Mouse (Mus musculus): ENCODE measurements around the gene Creg1.

The Creg1 gene

DNA sequence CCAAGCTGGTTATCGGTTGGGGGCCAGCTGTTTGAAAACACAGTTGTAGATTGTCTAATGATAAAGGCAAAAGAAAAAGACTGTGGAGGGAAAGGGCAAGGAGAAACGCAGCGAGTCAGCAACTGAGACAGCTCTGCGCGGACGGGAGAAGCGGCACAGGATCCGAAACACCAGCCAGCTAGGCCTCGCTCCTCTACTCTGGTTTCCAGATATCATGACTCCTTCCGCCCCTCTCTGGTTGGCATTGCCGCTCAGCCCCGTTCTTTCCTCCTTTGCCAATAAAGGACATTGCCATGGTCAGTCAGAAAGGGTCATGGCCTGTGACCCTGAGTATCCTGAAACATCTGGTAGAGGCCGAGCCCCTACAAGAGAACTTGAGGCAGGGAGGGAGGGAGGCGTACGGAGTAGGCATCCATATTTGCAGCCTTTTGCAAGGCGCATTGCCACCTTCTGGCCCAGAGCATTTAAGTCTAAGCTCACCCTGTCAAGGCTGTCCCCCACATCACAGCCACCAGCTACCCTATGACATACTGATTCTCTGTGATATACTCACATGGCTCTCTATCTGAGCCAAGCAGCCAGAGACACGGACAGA is 25.6 kb downstream of the Creg1 start:
- DNase-seq: no peak

DNA sequence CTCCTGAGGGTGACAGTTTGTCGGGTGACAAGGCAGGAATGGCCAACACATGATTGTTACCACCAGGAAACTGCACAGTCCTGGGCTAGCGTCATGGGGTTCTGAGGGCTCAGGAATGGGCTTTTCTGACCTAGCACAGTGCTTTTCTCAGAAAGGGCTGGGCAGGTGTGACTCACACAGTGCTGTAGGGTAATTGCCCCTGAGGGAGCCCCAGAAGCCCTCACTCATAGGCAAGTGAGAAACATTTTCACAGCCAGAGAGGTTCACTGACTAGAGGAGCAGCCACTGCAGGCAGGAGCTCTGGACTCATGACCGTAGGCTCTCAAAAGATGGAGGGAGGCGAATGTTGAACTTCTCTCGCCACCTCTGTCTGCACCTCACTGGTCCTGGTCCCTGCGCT is 26.4 kb downstream of the Creg1 start:
- DNase-seq: no peak

DNA sequence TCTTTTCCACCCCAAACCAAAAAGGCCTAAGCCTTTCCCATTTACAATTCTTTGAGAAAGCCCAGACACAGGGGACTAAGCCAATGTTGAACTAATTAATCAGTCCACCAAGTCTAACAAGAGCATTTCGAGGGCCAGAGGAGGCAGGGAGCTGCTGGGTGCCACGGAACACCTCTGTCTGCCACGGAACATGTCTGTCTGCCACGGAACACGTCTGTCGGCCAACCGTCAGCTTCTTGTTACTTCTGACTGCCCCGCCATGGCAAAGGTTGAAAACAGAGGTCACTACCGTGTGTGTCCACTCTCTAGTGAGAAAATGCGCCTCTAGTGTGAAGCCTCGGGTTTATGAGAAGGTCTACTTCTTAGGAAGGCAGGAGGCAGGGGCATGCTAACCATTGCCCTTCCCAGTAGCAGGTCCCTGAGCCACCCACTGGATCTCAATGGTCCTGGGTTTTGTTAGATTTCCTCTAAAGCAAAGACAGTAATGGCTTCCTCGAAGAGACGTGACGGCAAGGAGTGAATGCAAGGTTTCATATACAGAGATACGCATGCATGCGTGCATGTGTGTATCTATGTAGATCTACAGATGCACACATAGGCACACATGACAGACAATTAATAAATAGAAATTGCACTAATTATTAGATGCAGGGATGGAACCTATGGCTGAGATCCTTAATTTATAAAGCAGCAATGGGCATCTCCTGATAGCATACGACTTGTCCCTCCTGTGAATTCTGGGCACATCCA is 27.1 kb downstream of the Creg1 start:
- no peak for DNase-seq

DNA sequence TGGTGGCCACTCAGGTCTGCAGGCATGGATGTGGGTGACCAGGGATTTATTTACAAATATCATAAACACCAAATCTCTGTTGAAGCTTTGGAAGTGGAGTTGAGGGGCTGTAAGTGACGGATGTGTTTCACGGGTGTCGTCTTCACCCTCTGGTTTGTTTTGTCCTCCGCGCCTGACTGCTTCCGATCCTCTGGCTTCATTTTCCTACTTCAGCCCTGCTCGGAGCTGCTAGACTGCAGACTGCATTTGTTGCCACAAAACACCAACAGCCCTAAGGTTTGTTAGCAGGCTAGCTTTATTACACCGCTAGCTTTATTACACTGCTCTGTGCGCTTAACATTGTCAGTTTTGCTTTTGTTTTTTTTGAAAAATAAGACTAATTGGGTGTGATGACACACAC is 27.9 kb downstream of the Creg1 start:
- DNase-seq: no peak

DNA sequence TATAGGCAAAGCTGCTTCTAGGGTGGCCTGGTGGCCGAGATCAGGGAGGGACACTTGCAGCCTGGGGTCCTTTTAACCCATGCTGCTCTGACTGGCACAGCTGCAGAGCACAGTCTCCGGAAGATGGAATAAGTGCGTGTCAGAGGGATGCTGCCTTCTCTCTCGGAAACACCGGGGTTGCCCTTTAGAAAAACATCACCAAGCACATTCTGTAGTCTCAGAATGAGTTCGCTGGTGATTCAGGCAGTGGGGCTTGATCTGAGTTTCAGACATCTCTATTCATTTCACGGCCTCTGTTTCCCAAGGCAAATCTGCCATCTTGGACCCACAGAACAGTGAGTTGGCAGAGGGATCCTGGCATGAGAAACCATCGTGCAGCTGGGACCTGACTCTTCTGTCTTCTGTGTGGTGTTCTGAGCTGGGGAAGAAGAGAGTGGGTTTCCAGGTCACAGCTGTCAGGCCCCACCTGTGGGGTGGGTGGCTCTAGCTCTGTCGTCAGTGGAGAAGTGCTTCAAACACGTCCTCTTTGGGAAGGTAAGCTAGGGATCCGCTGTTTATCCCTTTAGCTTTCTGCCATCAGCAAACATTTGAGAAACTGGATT is 38.3 kb downstream of the Creg1 start:
- no peak for DNase-seq

DNA sequence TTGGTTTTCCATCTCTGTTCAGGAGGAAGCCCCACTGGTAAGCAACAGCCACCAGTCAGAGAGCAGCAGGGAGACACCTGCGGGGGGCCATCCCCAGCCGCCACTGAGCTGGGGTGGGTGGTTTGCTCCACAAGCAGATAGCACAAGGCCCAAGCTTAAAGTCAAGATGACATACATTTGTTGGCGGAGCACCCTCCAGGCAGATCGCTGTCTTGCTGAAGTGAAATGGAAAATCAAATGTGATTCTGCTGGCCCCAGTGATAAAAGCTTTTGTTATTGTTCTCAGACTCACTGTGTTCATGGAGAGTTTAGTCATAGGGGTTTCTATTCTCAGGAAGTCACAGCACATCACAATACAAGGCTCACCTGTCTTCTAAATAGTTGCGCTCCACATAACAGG is 39.6 kb downstream of the Creg1 start:
- no peak for DNase-seq

DNA sequence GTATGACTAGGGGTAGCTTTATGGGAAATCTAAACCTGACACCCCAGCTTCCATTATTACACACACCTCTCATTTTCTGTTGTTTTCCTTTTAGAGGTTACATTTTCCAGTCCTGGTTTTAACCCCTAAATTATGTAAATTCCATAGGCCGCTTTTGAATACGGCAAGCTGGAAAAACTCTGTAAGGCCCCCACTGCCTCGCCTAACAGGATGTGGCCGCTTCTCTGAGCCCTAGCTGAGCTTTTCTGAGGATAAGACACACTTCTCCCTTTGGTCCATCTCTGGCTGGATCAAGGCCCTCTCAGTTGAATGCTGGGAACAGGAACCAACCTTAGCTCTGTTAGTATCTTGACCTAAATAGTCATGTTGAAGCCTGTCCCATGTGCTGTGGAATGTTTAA is 40.6 kb downstream of the Creg1 start:
- DNase-seq: no peak

DNA sequence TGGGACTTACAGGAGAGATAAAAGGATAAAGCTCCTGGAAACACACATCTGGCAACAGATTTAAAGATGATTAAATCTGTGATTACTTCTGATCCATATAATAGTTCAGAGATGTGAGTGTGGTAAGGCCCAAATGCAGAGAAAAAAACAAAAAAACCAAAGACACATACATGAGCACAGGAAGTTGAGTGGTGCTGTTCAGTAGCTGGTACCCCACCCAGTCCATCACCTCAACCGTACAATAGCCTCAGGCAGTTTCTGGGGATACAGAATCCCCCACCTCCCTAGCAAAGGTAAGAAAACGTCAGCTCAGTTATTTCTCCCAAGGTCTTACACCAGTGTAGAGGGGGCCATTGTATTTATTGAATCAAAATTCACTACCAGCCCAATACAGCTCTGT is 47.1 kb downstream of the Creg1 start:
- DNase-seq: no peak

DNA sequence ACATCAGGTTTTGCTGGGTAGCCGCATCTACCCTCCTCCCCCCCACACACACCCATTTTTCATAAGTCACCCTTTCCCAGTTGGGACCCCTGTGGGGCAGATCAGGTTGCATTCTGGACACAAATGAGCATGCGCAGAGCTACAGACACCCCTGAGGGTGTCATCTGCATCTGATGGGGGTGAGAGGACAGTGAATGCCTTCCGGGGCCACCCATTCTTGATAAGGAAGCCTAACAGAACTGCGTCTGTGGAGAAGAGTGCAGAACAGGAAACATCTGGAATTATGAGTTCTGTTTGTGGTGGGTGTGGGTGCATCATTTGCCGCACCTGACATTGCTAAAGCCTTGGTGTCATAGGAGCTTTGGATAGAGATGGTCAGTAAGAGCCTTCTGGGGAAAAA is 47.6 kb downstream of the Creg1 start:
- no peak for DNase-seq

DNA sequence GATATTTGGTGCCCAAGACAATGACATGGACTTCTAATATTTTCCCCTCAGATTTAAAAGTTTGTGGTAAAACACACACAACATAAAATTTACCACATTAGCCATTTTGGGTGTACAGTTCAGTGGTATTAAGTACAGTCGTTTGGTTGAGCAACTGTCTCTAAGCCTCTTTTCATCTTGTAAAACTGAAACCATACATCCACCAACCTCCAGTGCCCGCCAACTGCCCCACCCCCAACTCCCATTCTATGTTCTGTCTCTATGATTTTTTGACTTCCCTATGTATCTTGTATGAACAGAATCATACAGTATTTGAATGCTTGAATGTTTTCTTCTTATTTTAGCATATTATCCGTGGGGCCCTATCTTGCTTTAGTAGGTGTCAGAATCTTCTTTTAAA is 49.2 kb downstream of the Creg1 start:
- no peak for DNase-seq

DNA sequence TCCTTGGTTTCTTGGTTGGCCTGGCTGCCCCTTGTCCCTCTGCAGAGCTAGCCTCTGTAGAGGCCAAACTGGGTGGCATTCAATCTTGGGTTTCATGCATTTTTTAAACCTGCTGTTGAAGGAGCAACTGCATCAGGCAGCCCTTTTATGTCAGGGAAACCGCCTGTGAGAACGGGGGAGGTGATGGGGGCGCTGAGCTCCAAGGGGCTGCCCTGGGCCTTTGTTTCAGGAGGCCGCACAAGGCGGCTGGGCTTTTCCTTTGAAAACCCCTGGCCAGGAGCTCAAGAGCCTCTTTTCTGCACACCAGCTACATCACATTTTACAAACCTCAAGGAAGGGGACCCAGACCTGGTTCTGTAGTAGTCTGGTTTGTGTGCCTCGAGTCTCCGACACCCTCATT is 50.6 kb downstream of the Creg1 start:
- DNase-seq: no peak

DNA sequence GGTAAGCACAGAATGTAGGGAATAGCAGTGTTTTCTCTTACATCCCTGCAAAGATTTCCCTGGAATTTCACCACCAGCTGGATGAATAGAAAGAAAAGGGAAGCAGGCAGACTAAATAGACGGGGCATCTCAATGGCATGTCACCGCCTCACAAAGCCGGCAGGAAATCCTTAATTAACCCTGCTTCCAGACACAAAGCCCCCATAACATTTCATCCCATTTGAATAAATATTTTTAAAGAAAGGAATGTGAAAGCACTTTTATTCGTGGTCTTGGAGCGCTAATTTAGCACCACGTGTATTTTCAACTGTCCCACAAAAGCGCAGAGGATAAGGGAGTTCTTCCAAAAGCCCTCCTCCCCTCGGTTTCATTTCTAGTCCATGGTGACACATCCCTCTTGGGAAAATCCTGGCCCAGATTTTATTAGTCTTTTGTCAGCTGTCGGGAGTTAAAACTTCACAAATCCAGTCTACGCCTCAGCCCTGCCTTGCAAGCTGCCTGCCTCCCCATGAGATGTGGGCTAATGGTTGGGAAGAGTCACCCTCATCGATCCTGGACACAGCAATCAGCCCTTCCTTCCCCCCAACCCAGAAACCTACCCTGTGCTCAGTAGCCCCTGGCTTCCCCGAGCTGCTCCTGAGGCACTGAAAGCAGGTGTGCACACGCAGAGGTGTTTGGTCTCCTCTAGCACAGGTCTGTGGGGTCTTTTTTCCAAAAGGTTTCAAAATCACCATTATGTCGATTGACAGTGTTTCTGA is 51.2 kb downstream of the Creg1 start:
- DNase-seq: no peak

DNA sequence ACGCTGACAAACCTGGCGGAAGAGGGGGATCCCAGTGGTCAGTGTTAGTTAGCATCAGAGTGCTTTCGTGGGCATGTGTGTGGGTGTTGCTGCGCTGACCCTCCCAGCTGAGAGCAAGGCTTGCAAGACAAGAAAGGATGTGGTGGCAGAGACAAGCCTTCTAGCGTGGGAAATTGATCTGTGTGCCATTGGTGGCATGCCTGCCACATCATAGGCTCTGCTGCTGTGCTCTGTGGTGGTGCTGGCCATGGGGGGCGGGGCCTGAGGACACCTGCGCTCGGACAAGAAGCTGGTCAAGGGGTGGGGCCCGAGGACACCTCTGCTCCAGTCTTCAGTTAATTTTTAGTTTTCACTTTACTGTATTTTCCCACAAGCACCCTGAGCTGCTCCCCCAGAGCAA is 52.8 kb downstream of the Creg1 start:
- DNase-seq: no peak

DNA sequence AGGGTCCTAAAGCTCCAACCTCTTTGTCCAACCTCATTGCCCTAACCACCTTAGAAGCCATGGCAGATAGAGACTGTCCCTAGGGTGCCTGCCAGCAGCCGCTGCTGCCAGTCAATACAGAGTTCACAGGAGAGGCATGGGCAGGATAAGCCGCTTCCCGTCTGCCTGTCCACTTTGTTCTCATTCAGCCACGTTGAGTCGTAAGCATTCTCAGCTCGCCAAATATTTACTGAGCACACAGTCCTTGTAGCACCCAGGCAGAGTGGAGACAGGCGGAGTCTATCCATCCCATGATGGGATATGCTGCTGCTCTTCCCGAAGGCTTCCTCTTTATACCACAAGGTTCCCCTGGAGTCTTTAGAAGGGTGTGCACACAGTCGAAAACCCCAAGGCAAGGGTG is 53.7 kb downstream of the Creg1 start:
- DNase-seq: no peak

DNA sequence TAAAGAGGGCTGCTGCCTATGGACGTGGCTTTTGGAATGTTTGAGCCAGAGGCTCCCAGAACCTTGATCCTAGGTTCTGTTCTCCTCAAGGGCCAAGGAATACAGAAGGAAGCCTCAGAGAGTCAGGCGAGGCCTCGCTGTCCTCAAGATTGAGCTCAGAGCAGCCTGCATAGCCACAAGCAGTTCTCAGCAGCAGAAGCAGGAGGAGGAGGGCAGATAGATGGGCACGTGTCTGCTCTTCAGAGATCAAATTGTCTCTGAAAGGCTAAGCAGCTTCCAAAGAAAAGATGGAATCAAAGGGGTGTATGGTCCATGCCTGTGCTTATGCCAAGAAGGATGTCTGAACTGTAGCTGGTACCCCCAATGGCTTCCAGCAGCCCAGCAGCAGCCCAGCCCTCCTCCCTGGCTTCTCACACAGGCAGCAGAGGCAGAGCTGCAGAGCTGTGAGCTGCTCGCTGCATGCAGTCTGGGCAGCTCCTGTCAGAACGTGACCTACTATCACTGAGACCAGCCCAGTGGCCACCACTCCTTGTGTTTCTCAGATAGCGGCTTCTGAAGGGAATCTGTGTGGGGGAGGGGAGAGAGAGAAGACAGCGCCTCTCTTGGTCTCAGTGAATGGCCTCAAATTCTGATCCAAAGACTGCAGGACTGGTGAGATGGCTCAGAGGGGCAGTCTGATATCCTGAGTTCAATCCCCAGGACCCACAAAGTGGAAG is 54.8 kb downstream of the Creg1 start:
- no peak for DNase-seq

DNA sequence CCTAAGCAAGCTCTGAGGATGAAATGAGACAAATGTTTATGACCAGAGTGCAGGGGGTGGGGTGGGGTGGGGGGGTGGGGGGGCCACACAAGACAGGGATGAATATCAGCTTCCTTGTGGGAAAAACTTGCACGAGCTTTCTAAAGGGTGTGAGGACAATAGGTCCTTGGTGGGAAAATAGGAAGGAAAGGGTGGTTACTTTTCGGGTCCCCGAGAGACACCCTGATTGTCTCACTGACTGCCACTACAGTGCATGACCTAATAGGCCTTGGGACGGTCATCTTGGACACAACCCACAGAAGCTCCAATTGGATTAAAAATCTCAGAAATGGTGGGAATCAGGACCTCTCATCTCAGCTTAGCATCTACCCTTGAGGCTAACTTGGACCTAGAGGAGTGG is 55.6 kb downstream of the Creg1 start:
- DNase-seq: no peak

DNA sequence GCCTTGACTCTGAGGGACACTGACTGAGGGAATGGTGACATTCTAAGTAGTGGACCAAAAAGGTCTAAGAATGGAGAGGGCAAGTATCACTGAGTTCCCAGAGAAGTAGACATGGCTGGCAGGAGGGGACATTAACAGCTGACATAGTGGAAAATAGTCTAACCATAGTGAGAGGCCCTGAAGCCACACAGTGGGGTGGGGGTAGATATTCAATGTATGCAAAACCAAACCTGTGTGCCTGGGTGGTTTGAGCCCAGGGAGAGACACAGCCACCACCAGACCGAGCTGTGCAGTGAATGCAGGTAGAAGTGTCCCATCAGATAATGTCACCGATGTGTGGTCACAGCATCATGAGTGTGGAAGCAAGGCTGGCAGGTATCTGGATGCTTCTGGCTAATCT is 58.5 kb downstream of the Creg1 start:
- DNase-seq: no peak

Measured in cerebellum, postnatal 25 days (tissue).